Mouse (Mus musculus) midbrain, embryonic 13.5 days (tissue): ENCODE data around the gene Slc1a5. TPM values are rescaled to one million over a fixed set of nuclear protein-coding genes. Genes with fewer than 3 reads are reported as not detected.

Experiments used
- ATAC-seq: fragments of 200-750 bp; cut with Nextera tagmentation; 2 replicates; pipeline ENCODE4 v1.8.0; 2017; ENCODE audit warnings: mild to moderate bottlenecking, moderate TSS enrichment, moderate library complexity
- H3K27ac ChIP-seq: fragments of 300-500 bp; sonication (generic); 2 replicates; pipeline ENCODE4 v1.5.1; 2015; ENCODE audit warnings: inconsistent platforms, mild to moderate bottlenecking, moderate library complexity
- H3K27me3 ChIP-seq: fragments of 300-500 bp; sonication (generic); 2 replicates; pipeline ENCODE4 v1.6.1; 2015; ENCODE audit warnings: mild to moderate bottlenecking, inconsistent platforms
- H3K36me3 ChIP-seq: fragments of 300-500 bp; sonication (generic); 2 replicates; pipeline ENCODE4 v1.6.1; 2015; ENCODE audit warnings: mild to moderate bottlenecking, inconsistent platforms
- H3K4me1 ChIP-seq: fragments of 300-500 bp; sonication (generic); replicated peaks from 2 replicates; pipeline ENCODE4 v1.6.1; 2015; ENCODE audit warnings: inconsistent platforms
- H3K4me2 ChIP-seq: fragments of 300-500 bp; sonication (generic); replicated peaks from 2 replicates; pipeline ENCODE4 v1.6.1; 2015; ENCODE audit warnings: moderate library complexity, mild to moderate bottlenecking, inconsistent platforms
- H3K4me3 ChIP-seq: fragments of 300-500 bp; sonication (generic); replicated peaks from 2 replicates; pipeline ENCODE4 v1.5.1; 2015; ENCODE audit warnings: mild to moderate bottlenecking, inconsistent platforms
- H3K9ac ChIP-seq: fragments of 300-500 bp; sonication (generic); replicated peaks from 2 replicates; pipeline ENCODE4 v1.6.1; 2015; ENCODE audit warnings: mild to moderate bottlenecking, inconsistent platforms
- H3K9me3 ChIP-seq: fragments of 300-500 bp; sonication (generic); 2 replicates; pipeline ENCODE4 v1.6.1; 2016; ENCODE audit warnings: mild to moderate bottlenecking, inconsistent platforms
- WGBS: fragments of 180-500 bp; shearing (Covaris S2); methylation state at CpG from one replicate; pipeline ENCODE4 v1.1.7; 2015; 5-methylcytosine and 5-hydroxymethylcytosine counted together
- polyA plus RNA-seq: library from polyadenylated mRNA; unstranded; fragments of >200 nt; fragmentation: Nextera tagmentation; extraction: Ambion mirVana; gene quantifications from 2 replicates; pipeline ENCODE4 v1.2.1, GENCODE M21; 2015

Gene Slc1a5
- polyA plus RNA-seq, 1 experiment from 2014 or later: 14.9 TPM

- peak; percentile 24 for ATAC-seq
- H3K4me1 ChIP-seq: peaks cover 61% of the 10 kb centered on the region
- peaks cover 25% of the 10 kb centered on the region for H3K36me3 ChIP-seq
- WGBS: 3% methylated on average over 87 of the region's 90 CpGs
- peak overlapping the region; percentile 78 for H3K9ac ChIP-seq
- no peaks in the 10 kb centered on the region for H3K9me3 ChIP-seq
- peak overlapping the region; percentile 53 for H3K4me3 ChIP-seq
- peaks cover 35% of the 10 kb centered on the region for H3K27me3 ChIP-seq
- H3K27ac ChIP-seq: peak overlapping the region; percentile 92
- H3K4me2 ChIP-seq: peak overlapping the region; percentile 82
Measured at GRCm38 (mm10) chr7:16810920-16811648, 29.9 kb downstream of the Slc1a5 start.

- H3K4me1 ChIP-seq: peaks cover 61% of the 10 kb centered on the region
- H3K36me3 ChIP-seq: peaks cover 22% of the 10 kb centered on the region
- peak overlapping the region; percentile 78 for H3K9ac ChIP-seq
- H3K4me2 ChIP-seq: peak overlapping the region; percentile 82
- ATAC-seq: no peak
- H3K27ac ChIP-seq: peak overlapping the region; percentile 92
- H3K9me3 ChIP-seq: no peaks in the 10 kb centered on the region
- 15% methylated on average over 17 of the region's 17 CpGs for WGBS
- H3K27me3 ChIP-seq: peaks cover 35% of the 10 kb centered on the region
- H3K4me3 ChIP-seq: peak overlapping the region; percentile 53
Measured at GRCm38 (mm10) chr7:16811649-16812070, 30.5 kb downstream of the Slc1a5 start.

GRCm38 (mm10) chr7:16812505-16812904 is 31.4 kb downstream of the Slc1a5 start:
- no peak overlapping the region for H3K4me3 ChIP-seq
- no peak overlapping the region for H3K9ac ChIP-seq
- peaks cover 67% of the 10 kb centered on the region for H3K4me1 ChIP-seq
- 0 out of 2 replicates have a peak overlapping the region, but pooled peaks have one; percentile 92 for H3K27ac ChIP-seq
- 82% methylated on average over 2 of the region's 2 CpGs for WGBS
- no peaks in the 10 kb centered on the region for H3K9me3 ChIP-seq
- H3K36me3 ChIP-seq: peaks cover 20% of the 10 kb centered on the region
- H3K4me2 ChIP-seq: peak overlapping the region; percentile 82; the same call in 1 of the 2 replicates
- H3K27me3 ChIP-seq: peaks cover 35% of the 10 kb centered on the region
- no peak for ATAC-seq

- peak within 1 kb of the TSS; percentile 98 for H3K4me2 ChIP-seq
- ATAC-seq: peak; percentile 86
- no peaks in the 10 kb centered on the region for H3K36me3 ChIP-seq
- peak within 1 kb of the TSS; percentile 99 for H3K27ac ChIP-seq
- H3K27me3 ChIP-seq: peaks cover 29% of the 10 kb centered on the region
- peak within 1 kb of the TSS; percentile 99 for H3K9ac ChIP-seq
- H3K9me3 ChIP-seq: no peaks in the 10 kb centered on the region
- 0% methylated on average over 1 of the region's 1 CpGs for WGBS
- peak within 1 kb of the TSS; percentile 89 for H3K4me3 ChIP-seq
- H3K4me1 ChIP-seq: peaks cover 88% of the 10 kb centered on the region
Measured at GRCm38 (mm10) chr7:16815351-16815941, 34.3 kb downstream of the Slc1a5 start, which contains the start of gene Strn4. Strn4 (plus strand) TSS chr7:16815889.

- H3K27ac ChIP-seq: peak overlapping the region; percentile 99
- WGBS: under 1% methylated on average over 22 of the region's 55 CpGs
- peaks cover 23% of the 10 kb centered on the region for H3K27me3 ChIP-seq
- no peaks in the 10 kb centered on the region for H3K9me3 ChIP-seq
- ATAC-seq: peak; percentile 63
- H3K4me2 ChIP-seq: peak overlapping the region; percentile 98
- H3K36me3 ChIP-seq: no peaks in the 10 kb centered on the region
- H3K4me3 ChIP-seq: peak overlapping the region; percentile 89
- peaks cover 88% of the 10 kb centered on the region for H3K4me1 ChIP-seq
- peak overlapping the region; percentile 99 for H3K9ac ChIP-seq
Measured at GRCm38 (mm10) chr7:16816078-16816474, 34.9 kb downstream of the Slc1a5 start.

GRCm38 (mm10) chr7:16816475-16817122 is 35.5 kb downstream of the Slc1a5 start, which contains the start of gene Fkrp:
Fkrp (minus strand) TSS chr7:16816732.
- Histone ChIP-seq H3K9me3 (no peaks in the 10 kb centered on the region), H3K36me3 (no peaks in the 10 kb centered on the region), H3K4me2 (peak within 1 kb of the TSS; percentile 98), H3K9ac (peak within 1 kb of the TSS; percentile 99), H3K27ac (peak within 1 kb of the TSS; percentile 99), H3K4me3 (peak within 1 kb of the TSS; percentile 89), H3K27me3 (peaks cover 18% of the 10 kb centered on the region), H3K4me1 (peaks cover 88% of the 10 kb centered on the region)
- peak; percentile 43 for ATAC-seq
- under 1% methylated on average over 56 of the region's 64 CpGs for WGBS

GRCm38 (mm10) chr7:16817693-16818092 is 36.6 kb downstream of the Slc1a5 start:
- peak overlapping the region; percentile 89 for H3K4me3 ChIP-seq
- WGBS: 41% methylated on average over 3 of the region's 3 CpGs
- peaks cover 7% of the 10 kb centered on the region for H3K27me3 ChIP-seq
- peaks cover 87% of the 10 kb centered on the region for H3K4me1 ChIP-seq
- 0 out of 2 replicates have a peak overlapping the region, but pooled peaks have one; percentile 99 for H3K27ac ChIP-seq
- H3K4me2 ChIP-seq: peak overlapping the region; percentile 98
- no peak for ATAC-seq
- H3K9ac ChIP-seq: peak overlapping the region; percentile 99
- H3K9me3 ChIP-seq: no peaks in the 10 kb centered on the region
- peaks cover 7% of the 10 kb centered on the region for H3K36me3 ChIP-seq

GRCm38 (mm10) chr7:16819794-16820193 is 38.7 kb downstream of the Slc1a5 start:
- peaks cover 26% of the 10 kb centered on the region for H3K36me3 ChIP-seq
- H3K4me2 ChIP-seq: no peak overlapping the region
- no peak for ATAC-seq
- no peak overlapping the region; the same call in 1 of the 2 replicates for H3K4me3 ChIP-seq
- H3K9me3 ChIP-seq: no peaks in the 10 kb centered on the region
- H3K4me1 ChIP-seq: peaks cover 81% of the 10 kb centered on the region
- no peak overlapping the region for H3K27ac ChIP-seq
- H3K27me3 ChIP-seq: no peaks in the 10 kb centered on the region
- 71% methylated on average over 5 of the region's 5 CpGs for WGBS
- 0 out of 2 replicates have a peak overlapping the region, but pooled peaks have one; percentile 8 for H3K9ac ChIP-seq

GRCm38 (mm10) chr7:16820271-16820763 is 39.2 kb downstream of the Slc1a5 start:
- H3K36me3 ChIP-seq: peaks cover 32% of the 10 kb centered on the region

GRCm38 (mm10) chr7:16821091-16821490 is 40.0 kb downstream of the Slc1a5 start:
- peaks cover 70% of the 10 kb centered on the region for H3K4me1 ChIP-seq
- no peak overlapping the region for H3K27ac ChIP-seq

More at GRCm38 (mm10) chr7:16820271-16820763, 39.2 kb downstream of the Slc1a5 start:
- Histone ChIP-seq H3K27me3 (no peaks in the 10 kb centered on the region), H3K9ac (no peak overlapping the region), H3K4me1 (peaks cover 76% of the 10 kb centered on the region), H3K4me3 (no peak overlapping the region), H3K4me2 (no peak overlapping the region), H3K9me3 (no peaks in the 10 kb centered on the region), H3K27ac (no peak overlapping the region)
- 77% methylated on average over 5 of the region's 5 CpGs for WGBS
- ATAC-seq: no peak

GRCm38 (mm10) chr7:16821669-16822101 is 40.5 kb downstream of the Slc1a5 start:
- Histone ChIP-seq H3K4me1 (peaks cover 73% of the 10 kb centered on the region), H3K4me2 (no peak overlapping the region), H3K27ac (no peak overlapping the region), H3K9me3 (no peaks in the 10 kb centered on the region), H3K27me3 (no peaks in the 10 kb centered on the region), H3K36me3 (peaks cover 45% of the 10 kb centered on the region), H3K9ac (no peak overlapping the region), H3K4me3 (no peak overlapping the region)
- WGBS: 86% methylated on average over 4 of the region's 4 CpGs
- ATAC-seq: no peak

More at GRCm38 (mm10) chr7:16821091-16821490, 40.0 kb downstream of the Slc1a5 start:
- H3K9ac ChIP-seq: no peak overlapping the region
- ATAC-seq: no peak
- H3K4me2 ChIP-seq: no peak overlapping the region
- H3K36me3 ChIP-seq: peaks cover 39% of the 10 kb centered on the region
- H3K9me3 ChIP-seq: no peaks in the 10 kb centered on the region
- 39% methylated on average over 3 of the region's 3 CpGs for WGBS
- H3K27me3 ChIP-seq: no peaks in the 10 kb centered on the region
- no peak overlapping the region for H3K4me3 ChIP-seq
